Mouse (Mus musculus) cerebellum, adult 18-20 months (tissue): ENCODE data around the gene Gm17268.
A peak's percentile ranks its signal among the peaks of the same experiment; 100 is the strongest.

Experiments
- DNase-seq, 2 experiments: peaks; one replicate each; pipeline ENCODE4 v3.0.0; 2021

Gm17268 gene

DNA sequence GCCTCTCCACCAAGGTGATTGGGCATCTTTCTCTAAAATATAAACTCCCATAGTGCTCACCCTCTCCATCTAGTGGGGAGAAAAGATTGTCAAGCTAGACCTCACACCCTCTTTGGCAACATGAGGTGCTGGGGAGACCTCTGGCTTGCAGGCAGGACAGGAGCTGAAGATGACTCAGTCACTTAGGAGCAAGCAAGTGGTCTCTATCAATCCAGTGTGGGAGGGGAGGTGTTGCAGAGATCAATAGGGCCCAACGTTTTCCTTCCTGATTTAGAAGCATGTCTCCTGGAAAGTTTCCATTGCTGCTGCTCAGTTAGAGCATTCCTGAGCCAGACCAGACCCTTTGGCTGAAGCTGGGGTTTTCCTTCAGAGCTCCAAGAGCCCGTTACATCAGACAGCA lies at the start of gene Gm17268:
TSS of gene Gm17268 (minus strand) at position 28 of the 400 bp plus-strand sequence.
- DNase-seq: no peak

DNA sequence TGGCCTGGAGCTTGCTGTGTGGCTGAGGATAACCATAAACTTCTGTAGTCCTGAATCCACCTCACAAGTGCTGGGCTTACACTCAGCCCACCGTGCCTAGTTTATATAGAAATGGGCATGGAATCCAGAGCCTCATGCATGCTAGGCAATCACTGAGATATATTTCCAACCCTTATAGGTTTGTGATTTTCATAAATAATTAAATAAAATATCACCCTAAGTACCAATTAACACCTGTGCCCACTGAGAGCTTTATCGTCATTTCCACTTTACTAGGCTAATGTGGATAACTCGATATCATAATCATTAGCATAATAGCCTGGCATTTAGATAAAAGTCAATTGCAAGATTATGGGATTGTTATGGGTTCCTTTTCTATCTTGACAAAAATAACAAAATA lies 46.0 kb upstream of the Gm17268 start:
- DNase-seq: no peak

DNA sequence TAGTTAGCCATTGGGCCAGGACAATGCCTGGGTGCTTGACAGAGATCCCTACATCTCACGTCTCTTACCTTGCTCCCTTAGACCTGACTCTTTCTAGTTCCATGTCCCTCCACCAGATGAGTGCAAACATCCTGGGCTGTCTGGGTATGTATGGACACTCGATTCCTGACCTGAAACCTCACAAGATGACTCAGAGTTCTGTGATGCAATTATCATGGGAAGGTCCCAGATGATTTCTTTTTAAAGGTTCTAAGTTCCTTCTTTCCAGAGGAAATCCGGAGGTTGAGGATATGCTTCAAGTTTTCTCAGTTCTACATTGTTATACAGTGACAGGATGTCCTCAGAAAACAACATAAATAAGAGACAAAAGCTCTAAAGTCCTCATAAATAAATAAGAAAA lies 42.5 kb upstream of the Gm17268 start:
- no peak for DNase-seq

- DNase-seq: no peak
Observed at GRCm38 (mm10) chr11:82078136-82078730, 39.9 kb upstream of the Gm17268 start.

GRCm38 (mm10) chr11:82077031-82077430 lies 38.7 kb upstream of the Gm17268 start:
- no peak for DNase-seq

DNA sequence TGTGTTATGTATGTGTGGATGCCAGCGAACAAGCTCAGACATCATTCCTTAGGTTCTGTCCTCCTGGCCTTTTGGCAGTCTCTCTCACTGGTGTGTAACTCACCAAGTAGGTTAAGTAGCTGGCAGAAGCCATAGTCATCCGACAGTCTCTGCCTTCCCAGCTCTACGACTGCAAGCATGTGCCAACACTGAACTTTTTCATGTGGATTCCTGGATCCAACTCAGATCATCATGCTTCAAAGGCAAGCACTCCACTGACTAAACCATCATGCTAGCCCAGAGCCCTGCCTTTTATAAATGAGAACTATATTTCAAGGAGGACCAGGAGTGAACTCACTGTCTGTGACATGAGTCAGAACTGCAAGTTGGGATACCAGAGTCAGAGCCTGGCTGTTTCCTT lies 35.3 kb upstream of the Gm17268 start:
- DNase-seq: no peak

DNA sequence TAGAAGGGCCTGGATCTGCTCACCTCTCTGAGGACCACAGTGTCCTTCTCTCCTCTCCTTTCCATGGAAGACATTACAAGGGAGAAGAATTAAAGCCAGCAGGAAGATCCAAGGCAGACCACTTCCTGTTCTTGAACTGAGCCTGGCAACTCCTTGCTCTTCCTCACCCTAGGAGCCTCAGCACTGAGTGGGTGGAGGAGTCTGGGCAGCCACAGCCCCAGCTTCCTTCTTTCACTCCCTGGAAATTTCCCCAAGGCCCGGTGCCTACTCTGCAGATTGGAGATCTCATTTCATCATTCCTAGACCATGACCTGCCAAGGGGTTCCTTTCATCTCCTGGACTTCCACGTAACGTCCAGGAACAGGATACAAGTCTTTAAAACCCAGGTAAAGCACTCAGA lies 34.6 kb upstream of the Gm17268 start:
- DNase-seq: no peak

- no peak for DNase-seq
Observed at GRCm38 (mm10) chr11:82072374-82072773, 34.0 kb upstream of the Gm17268 start.

DNA sequence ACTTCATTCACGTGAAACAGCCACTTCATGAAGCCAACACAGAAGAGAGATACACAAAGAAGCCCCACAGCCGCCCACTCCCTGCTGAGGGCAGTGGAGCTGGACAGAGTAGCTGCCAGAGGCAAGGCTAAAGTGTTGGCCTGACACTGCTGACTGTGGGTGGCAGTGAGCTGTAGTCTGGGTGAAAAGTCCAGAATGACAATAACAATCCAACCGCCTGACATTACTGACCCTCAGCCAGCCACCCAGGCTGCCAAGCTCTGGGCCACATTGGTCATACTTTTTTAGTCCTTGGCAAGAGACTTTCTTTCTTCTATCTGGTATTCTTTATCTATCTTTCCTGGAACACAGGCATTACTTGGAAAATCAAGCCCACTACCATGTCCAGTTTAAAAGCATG lies 32.7 kb upstream of the Gm17268 start:
- DNase-seq: no peak

DNA sequence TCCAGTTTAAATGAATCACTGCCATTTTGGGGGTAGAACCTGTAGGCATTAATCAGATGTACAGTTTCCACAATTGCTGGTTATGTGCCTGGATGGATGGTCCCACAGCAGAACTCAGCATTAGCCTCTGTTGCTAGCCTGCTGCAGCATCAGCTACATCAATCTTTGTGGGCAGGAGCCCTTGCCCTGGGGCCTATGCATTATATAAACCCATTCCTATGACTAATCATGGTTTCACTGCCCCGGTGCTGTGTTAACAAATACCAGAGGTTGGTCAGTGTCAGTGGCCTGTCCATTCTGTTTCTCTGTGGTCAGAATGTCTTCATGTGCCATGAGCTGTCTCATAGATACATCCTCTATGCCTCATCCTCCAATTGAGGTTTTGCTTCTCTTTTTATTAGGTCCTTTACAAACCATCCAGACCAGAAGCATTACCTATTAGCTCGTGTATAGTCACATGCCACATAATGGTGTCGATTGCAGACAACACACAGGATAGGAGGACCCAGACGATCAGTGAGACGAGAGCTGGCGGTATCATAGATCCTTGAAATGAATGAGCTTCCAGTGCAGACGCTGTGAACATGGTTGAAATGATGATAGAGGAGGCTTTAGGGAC lies 28.7 kb upstream of the Gm17268 start:
- DNase-seq: no peak

DNA sequence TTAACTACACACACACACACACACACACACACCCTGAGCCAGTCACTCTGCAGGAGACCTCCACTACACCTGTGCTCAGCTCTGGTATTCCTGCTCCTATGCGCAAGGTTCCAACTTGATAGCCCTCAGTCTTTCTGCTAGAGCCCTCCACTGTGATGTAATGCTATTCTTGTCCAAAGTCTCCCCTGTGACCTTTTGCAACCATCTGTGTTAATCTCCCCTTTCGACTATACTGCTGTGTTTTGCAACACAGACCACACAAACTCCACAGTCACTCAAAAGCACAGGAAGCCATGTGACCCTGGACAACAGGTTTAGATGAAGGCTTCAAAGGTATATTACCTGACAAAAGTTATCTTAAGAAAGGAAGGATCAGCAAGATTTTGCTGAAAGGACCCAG lies 25.1 kb upstream of the Gm17268 start:
- no peak for DNase-seq

DNA sequence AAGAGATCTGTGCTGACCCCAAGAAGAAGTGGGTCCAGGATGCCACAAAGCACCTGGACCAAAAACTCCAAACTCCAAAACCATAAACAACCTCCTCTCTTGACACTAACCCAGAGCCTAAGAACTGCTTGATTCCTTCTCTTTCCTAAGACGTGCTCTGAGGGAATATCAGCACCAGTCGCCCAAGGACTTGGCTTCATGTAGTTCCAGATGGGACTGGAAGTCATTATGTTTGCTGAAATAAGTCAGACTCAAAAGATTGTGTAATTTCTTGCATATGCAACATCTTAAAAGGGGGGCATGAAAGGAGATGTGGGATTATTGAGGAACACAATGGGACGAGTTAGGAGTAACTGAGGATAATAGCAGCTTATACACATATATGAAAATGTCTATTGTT lies 23.9 kb upstream of the Gm17268 start:
- no peak for DNase-seq

- no peak for DNase-seq
Observed at GRCm38 (mm10) chr11:82057646-82058045, 19.3 kb upstream of the Gm17268 start, which contains the start of gene Ccl11. Gene Ccl11, plus strand, starts transcription at chr11:82057823.

DNA sequence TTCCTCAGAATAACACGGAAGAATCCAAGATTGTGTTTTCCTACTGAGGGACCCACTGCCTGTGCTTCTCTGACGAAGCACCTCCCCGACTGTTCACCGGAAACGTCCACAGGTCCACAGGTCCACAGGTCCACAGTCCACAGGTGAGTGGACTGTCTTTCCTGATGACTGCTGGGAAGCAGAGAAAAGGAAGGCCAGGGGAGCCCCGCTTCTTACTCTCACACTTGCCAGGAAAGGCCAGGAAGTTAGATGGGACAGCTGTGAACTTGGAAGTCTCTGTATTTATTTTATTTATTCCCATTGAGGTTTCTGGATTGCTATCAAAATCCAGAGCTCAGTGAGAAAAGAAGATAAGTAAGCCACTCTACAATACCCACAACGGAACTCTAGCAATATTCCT lies 15.5 kb upstream of the Gm17268 start:
- DNase-seq: no peak

DNA sequence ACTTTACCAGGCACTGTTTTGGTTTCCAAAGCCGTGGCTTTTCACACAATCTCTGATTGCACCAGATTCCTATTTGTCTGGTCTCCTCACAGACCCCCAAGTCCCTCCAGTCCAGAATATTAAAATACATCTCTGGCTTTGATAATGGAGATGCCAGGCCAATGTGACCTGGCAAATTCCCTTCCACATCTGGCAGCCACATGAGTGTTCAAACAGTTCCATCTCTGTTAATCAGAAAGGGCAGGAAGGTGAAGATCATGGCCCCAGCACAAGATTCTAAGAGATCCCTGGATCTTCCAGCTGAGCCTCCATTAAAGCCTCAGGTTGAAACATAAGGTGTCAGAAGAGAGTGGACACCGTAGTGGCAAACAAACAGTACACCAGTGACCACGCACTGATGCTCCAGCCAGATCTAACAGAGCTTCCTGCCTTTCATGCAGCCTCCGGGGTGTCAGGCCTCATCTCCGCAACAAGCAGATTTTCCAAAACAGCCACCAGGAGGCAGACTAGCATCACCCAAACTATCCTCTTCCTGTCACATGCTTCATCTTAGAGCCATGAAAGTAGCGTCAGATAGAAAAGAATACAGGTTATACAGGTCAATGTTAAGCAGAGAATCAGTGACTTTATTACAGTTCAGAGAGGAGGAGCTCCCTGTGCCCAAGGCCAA lies 9.5 kb upstream of the Gm17268 start:
- DNase-seq: no peak

DNA sequence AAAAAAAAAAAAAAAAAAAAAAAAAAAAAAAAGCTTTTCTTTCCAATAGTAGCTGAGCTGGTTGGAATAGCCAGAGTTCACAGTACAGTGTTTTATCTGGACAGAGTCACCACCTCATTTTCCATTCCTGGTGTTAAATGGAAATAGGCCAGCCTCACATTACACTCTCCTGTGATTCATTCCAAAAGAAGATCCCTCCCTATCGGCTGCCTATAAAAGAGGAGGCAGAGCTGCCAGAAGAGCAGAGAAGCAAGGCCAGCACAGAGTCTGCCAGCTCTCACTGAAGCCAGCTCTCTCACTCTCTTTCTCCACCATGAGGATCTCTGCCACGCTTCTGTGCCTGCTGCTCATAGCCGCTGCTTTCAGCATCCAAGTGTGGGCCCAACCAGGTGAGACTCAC lies 7.1 kb upstream of the Gm17268 start, which contains the start of gene Ccl7:
TSS of gene Ccl7 (plus strand) at position 242 of the 400 bp plus-strand sequence.
- peak in 1 of 2 experiments; percentile 4 for DNase-seq

- no peak for DNase-seq
Observed at GRCm38 (mm10) chr11:82041671-82042080, 3.3 kb upstream of the Gm17268 start.

GRCm38 (mm10) chr11:82039132-82039660 lies 834 bp upstream of the Gm17268 start:
- no peak for DNase-seq

DNA sequence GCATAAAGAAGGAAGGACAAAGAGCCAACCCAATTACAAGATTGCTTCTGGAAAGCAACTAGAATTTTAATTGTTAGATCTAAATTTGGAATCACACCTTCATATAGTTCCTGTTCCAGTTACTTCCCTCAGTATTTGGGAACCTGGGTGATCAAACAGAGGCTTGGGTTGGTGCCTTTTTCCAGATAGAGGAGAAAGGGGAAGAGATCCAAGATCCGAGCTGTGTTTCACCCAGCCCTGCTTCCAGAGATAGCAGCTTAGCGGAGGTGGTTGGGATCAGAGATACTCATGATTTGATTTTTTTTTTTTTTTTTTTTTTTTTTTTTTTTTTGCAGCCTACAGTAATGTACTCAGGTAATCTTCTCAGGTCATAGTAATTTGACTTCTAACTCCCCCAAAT lies 2.5 kb downstream of the Gm17268 start:
- no peak for DNase-seq

DNA sequence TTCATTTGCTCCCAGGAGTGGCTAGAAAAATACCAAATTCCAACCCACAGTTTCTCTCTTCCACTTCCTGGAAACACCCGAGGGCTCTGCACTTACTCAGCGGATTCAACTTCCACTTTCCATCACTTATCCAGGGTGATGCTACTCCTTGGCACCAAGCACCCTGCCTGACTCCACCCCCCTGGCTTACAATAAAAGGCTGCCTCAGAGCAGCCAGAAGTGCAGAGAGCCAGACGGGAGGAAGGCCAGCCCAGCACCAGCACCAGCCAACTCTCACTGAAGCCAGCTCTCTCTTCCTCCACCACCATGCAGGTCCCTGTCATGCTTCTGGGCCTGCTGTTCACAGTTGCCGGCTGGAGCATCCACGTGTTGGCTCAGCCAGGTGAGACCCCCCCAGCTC lies 3.0 kb downstream of the Gm17268 start, which contains the start of gene Ccl2:
TSS of gene Ccl2 (plus strand) at position 216 of the 400 bp plus-strand sequence.
- DNase-seq: peak; percentile 13 to 24

DNA sequence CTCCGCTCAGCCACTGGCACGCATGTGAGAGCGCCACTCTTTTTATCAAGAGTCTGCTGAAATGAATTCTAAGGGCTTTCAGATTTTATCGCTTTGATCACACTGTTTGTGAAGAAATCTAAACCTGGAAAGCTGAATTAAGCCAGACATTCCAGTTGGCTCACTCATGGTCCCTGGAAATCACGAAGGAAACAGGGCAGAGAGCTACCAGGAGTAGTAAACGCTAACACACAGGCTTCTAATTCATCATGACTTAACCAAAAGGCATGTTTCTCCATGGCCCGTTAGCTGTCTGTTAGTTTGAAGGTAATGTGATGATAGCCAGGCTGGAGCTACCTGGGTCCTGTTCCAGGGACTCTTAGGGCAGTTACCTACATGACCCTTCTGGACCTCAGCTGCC lies 3.9 kb downstream of the Gm17268 start:
- no peak for DNase-seq

GRCm38 (mm10) chr11:82032678-82033344 lies 5.6 kb downstream of the Gm17268 start:
- no peak for DNase-seq

- DNase-seq: no peak
Observed at GRCm38 (mm10) chr11:82032136-82032535, 6.2 kb downstream of the Gm17268 start.
